Comparison of ENCODE assay signal across 16 mouse cellular contexts in genomic region chr5:34294696-34295095, GRCm38 (mm10). TPM values are rescaled to one million over a fixed set of nuclear protein-coding genes. Genes with fewer than 3 reads are reported as not detected.
DNase-seq lines count a peak whose midpoint lies in the region; ATAC-seq and TF ChIP-seq lines count a peak whose summit lies in the region.
"Had no signal": no experiment of that assay in that cellular context is flagged by ENCODE, and none has a peak within 500 bp of the region (broad histone marks: within the 10 kb centered on the region; RNA-seq: fewer than 3 reads in every experiment).

No protein-coding gene starts in this region.

- TF ChIP-seq EP300 in heart, adult 2 months (IDR thresholded peaks at IDR 0.05; ENCODE audit: insufficient read depth, low read depth, low read length): no peak
- TF ChIP-seq EP300 in liver, postnatal 0 days (IDR thresholded peaks at IDR 0.05; ENCODE audit: low read depth): no peak

- intact Hi-C loops in heart, adult 2 months (cut with DNase I): no loop called here
- intact Hi-C loops in heart, postnatal 36 days (cut with DNase I): no loop called here

- TF ChIP-seq CTCF in heart, adult 2 months (IDR thresholded peaks at IDR 0.05): no peak
- no peak for TF ChIP-seq CTCF in liver, postnatal 0 days (IDR thresholded peaks at IDR 0.05; ENCODE audit: low read depth)

- H3K9ac ChIP-seq in heart, adult 2 months (ENCODE audit: low read depth, low read length): no peak overlapping the region
- no peak overlapping the region for H3K9ac ChIP-seq in liver, postnatal 0 days (replicated peaks)
- no peak overlapping the region for H3K9ac ChIP-seq in intestine, embryonic 16.5 days (ENCODE audit: low read depth, low read length)
- H3K9ac ChIP-seq: embryonic facial prominence, embryonic 15.5 days; forebrain, embryonic 13.5 days; heart, embryonic 13.5 days; limb, embryonic 15.5 days; stomach, embryonic 15.5 days had no signal

- no peak overlapping the region for H3K4me2 ChIP-seq in liver, postnatal 0 days (ENCODE audit: low read depth, low read length)
- no peak overlapping the region for H3K4me2 ChIP-seq in intestine, embryonic 16.5 days (ENCODE audit: low read depth, low read length)
- H3K4me2 ChIP-seq: embryonic facial prominence, embryonic 15.5 days; forebrain, embryonic 13.5 days; heart, embryonic 13.5 days; limb, embryonic 15.5 days; stomach, embryonic 15.5 days had no signal

- H3K9me3 ChIP-seq in liver, postnatal 0 days (ENCODE audit: low read length): no peaks in the 10 kb centered on the region
- H3K9me3 ChIP-seq in intestine, embryonic 16.5 days (ENCODE audit: control insufficient read depth, low read length): no peaks in the 10 kb centered on the region
- H3K9me3 ChIP-seq: embryonic facial prominence, embryonic 15.5 days; forebrain, embryonic 13.5 days; heart, embryonic 13.5 days; limb, embryonic 15.5 days; stomach, embryonic 15.5 days had no signal

- WGBS in heart, adult 2 months: 20% methylated on average over 2 of the region's 2 CpGs
- WGBS in liver, postnatal 0 days (ENCODE audit: insufficient replicate concordance): 44% methylated on average over 2 of the region's 2 CpGs
- WGBS in intestine, embryonic 16.5 days: 29% methylated on average over 2 of the region's 2 CpGs

- no peak overlapping the region for H3K4me3 ChIP-seq in heart, adult 2 months
- H3K4me3 ChIP-seq in liver, postnatal 0 days (ENCODE audit: low read depth, low read length): no peak overlapping the region
- no peak overlapping the region for H3K4me3 ChIP-seq in intestine, embryonic 16.5 days (ENCODE audit: low read length)
- H3K4me3 ChIP-seq: embryonic facial prominence, embryonic 15.5 days; forebrain, embryonic 13.5 days; heart, embryonic 13.5 days; limb, embryonic 15.5 days; stomach, embryonic 15.5 days had no signal

- H3K27me3 ChIP-seq in heart, adult 2 months (ENCODE audit: control insufficient read depth, insufficient read depth, low read length): no peaks in the 10 kb centered on the region
- H3K27me3 ChIP-seq in liver, postnatal 0 days (ENCODE audit: insufficient read depth, low read length): peaks cover 9% of the 10 kb centered on the region; the same call in 1 of the 2 replicates
- peaks cover 1% of the 10 kb centered on the region; the same call in 1 of the 2 replicates for H3K27me3 ChIP-seq in intestine, embryonic 16.5 days (replicated peaks; ENCODE audit: control insufficient read depth, insufficient read depth, low read length)
- H3K27me3 ChIP-seq: stomach, embryonic 15.5 days had no signal

- ATAC-seq in liver, postnatal 0 days: 0 out of 2 replicates have a peak, but pooled peaks have one; percentile 38
- ATAC-seq in intestine, embryonic 16.5 days: peak; percentile 82
- ATAC-seq in cerebellum, adult (ENCODE audit: insufficient number of reproducible peaks, low FRiP score, low TSS enrichment): no peak
- ATAC-seq: forebrain, embryonic 13.5 days; inflammation-experienced regulatory T-cells, adult 6 months had no signal

- H3K36me3 ChIP-seq in heart, adult 2 months (ENCODE audit: control insufficient read depth, insufficient read depth, low read length): no peaks in the 10 kb centered on the region
- H3K36me3 ChIP-seq in liver, postnatal 0 days (replicated peaks; ENCODE audit: insufficient read depth, low read length): no peaks in the 10 kb centered on the region
- H3K36me3 ChIP-seq in intestine, embryonic 16.5 days (ENCODE audit: control insufficient read depth, insufficient read depth, low read length): no peaks in the 10 kb centered on the region
- H3K36me3 ChIP-seq: embryonic facial prominence, embryonic 15.5 days; heart, embryonic 13.5 days; limb, embryonic 15.5 days; stomach, embryonic 15.5 days had no signal

- no peaks in the 10 kb centered on the region for H3K79me2 ChIP-seq in heart, adult 2 months (replicated peaks; ENCODE audit: control insufficient read depth, insufficient read depth, low read length)

- no peak overlapping the region for H3K27ac ChIP-seq in heart, adult 2 months
- H3K27ac ChIP-seq in liver, postnatal 0 days (ENCODE audit: low read depth): no peak overlapping the region
- H3K27ac ChIP-seq in intestine, embryonic 16.5 days (ENCODE audit: low read length): no peak overlapping the region
- H3K27ac ChIP-seq: embryonic facial prominence, embryonic 15.5 days; forebrain, embryonic 13.5 days; heart, embryonic 13.5 days; limb, embryonic 15.5 days; stomach, embryonic 15.5 days had no signal

- peak; percentile 21 to 26 for DNase-seq in heart, adult 2 months
- DNase-seq in heart, postnatal 36 days: no peak
- DNase-seq in liver, postnatal 0 days: no peak
- no peak for DNase-seq in liver
- DNase-seq in adipocyte (ENCODE audit: low spot score): peak; percentile 85
- DNase-seq in cerebellum, adult 18-20 months: no peak
- DNase-seq: B cell, adult 2 months; cerebellum, adult 11-12 months had no signal

- peaks cover 1% of the 10 kb centered on the region; the same call in 1 of the 2 replicates for H3K4me1 ChIP-seq in heart, adult 2 months (ENCODE audit: control insufficient read depth, insufficient read depth, low read length)
- H3K4me1 ChIP-seq in liver, postnatal 0 days (ENCODE audit: insufficient read depth): no peaks in the 10 kb centered on the region
- peaks cover 5% of the 10 kb centered on the region; the same call in 1 of the 2 replicates for H3K4me1 ChIP-seq in intestine, embryonic 16.5 days (ENCODE audit: control insufficient read depth, insufficient read depth, low read length)
- H3K4me1 ChIP-seq: embryonic facial prominence, embryonic 15.5 days; forebrain, embryonic 13.5 days; stomach, embryonic 15.5 days had no signal

- no peak for TF ChIP-seq POLR2A in heart, adult 2 months (IDR thresholded peaks at IDR 0.05; ENCODE audit: insufficient read depth, low read depth, low read length)

RNA-seq across cellular contexts. Expression of gene Cfap99, which starts 6.3 kb away (rescaled TPM):
- total RNA-seq in heart, adult 2 months (2021): not detected
- polyA plus RNA-seq in heart, adult 2 months (2012; rRNA removed): not detected in 2 replicates
- total RNA-seq in heart, postnatal 36 days (2021): not detected
- not detected in 2 replicates for polyA plus RNA-seq in liver, postnatal 0 days (2015; fragmentation: Nextera tagmentation; extraction: Ambion mirVana)
- polyA plus RNA-seq in intestine, embryonic 16.5 days (2015; fragmentation: Nextera tagmentation; extraction: Ambion mirVana): not detected in 2 replicates
- polyA plus RNA-seq: forebrain, embryonic 13.5 days; heart, embryonic 13.5 days; inflammation-experienced regulatory T-cells, adult 6 months; limb, embryonic 15.5 days; stomach, embryonic 15.5 days had no signal

RNA-seq across cellular contexts. Expression of gene Zfyve28, which starts 6.4 kb away (rescaled TPM):
- under 1 TPM; 0.65 to 0.75 TPM for total RNA-seq in heart, adult 2 months (2021)
- 1.3 and 1.7 TPM in 2 replicates for polyA plus RNA-seq in heart, adult 2 months (2012; rRNA removed)
- under 1 TPM; 0.68 to 0.83 TPM for total RNA-seq in heart, postnatal 36 days (2021)
- 0.02 and 0.14 TPM in 2 replicates for polyA plus RNA-seq in liver, postnatal 0 days (2015; fragmentation: Nextera tagmentation; extraction: Ambion mirVana)
- polyA plus RNA-seq in intestine, embryonic 16.5 days (2015; fragmentation: Nextera tagmentation; extraction: Ambion mirVana): 0.28 and 0.42 TPM in 2 replicates

RNA-seq across cellular contexts. Expression of gene Rnf4, which starts 41.4 kb away (rescaled TPM):
- 10 to 100 TPM; 30.9 to 31.5 TPM for total RNA-seq in heart, adult 2 months (2021)
- polyA plus RNA-seq in heart, adult 2 months (2012; rRNA removed): 27.2 and 44.3 TPM in 2 replicates
- 10 to 100 TPM; 31.0 to 31.7 TPM for total RNA-seq in heart, postnatal 36 days (2021)
- polyA plus RNA-seq in liver, postnatal 0 days (2015; fragmentation: Nextera tagmentation; extraction: Ambion mirVana): 60.0 and 60.4 TPM in 2 replicates
- 133 and 143 TPM in 2 replicates for polyA plus RNA-seq in intestine, embryonic 16.5 days (2015; fragmentation: Nextera tagmentation; extraction: Ambion mirVana)

Comparison
In these comparisons a context has a peak if more than half of its experiments do, and no peak if none do; other contexts are left out.
1. DNase-seq: peak in heart, adult 2 months (2 of 2) and adipocyte (single experiment); none in heart, postnatal 36 days (0 of 2), liver, postnatal 0 days (single experiment), liver (single experiment) and cerebellum, adult 18-20 months (0 of 2).